Mouse (Mus musculus) lung, postnatal 0 days (tissue): ENCODE data around the gene Asap2.

Source experiments
- CTCF ChIP-seq: IDR thresholded peaks from 2 replicates; pipeline ENCODE4 v1.5.1; 2016; ENCODE audit warnings: antibody characterized with exemption, mild to moderate bottlenecking
- EP300 ChIP-seq: IDR thresholded peaks from 2 replicates; pipeline ENCODE4 v1.6.1; 2016; ENCODE audit warnings: antibody characterized with exemption, mild to moderate bottlenecking, control low read depth

GRCm38 (mm10) chr12:21130274-21130823 lies 140.1 kb downstream of the Asap2 start:
- TF ChIP-seq CTCF (no peak), EP300 (no peak)
